Mouse (Mus musculus) brown adipose tissue, adult 24 weeks (tissue): ENCODE results near the gene Ippk. TPM values are rescaled to one million over a fixed set of nuclear protein-coding genes. Genes with fewer than 3 reads are reported as not detected.
A peak's percentile ranks its signal among the peaks of the same experiment; 100 is the strongest.

Source experiments
- H3K27ac ChIP-seq: fragments of 200-500 bp; replicated peaks from 2 replicates; pipeline ENCODE4 v1.5.1; 2012; ENCODE audit warnings: low read depth, mild to moderate bottlenecking, low read length
- H3K4me1 ChIP-seq: fragments of 200-500 bp; 2 replicates; pipeline ENCODE4 v1.6.1; 2012; ENCODE audit warnings: low read length, mixed read lengths; ENCODE audit not compliant: control insufficient read depth, insufficient read depth, insufficient read length
- H3K4me3 ChIP-seq: fragments of 200-500 bp; 2 replicates; pipeline ENCODE4 v1.5.1; 2012; ENCODE audit warnings: low read depth, mild to moderate bottlenecking, low read length, moderate library complexity; ENCODE audit not compliant: insufficient read depth
- polyA plus RNA-seq: library from polyadenylated mRNA; stranded (reverse); fragments of >200 nt; gene quantifications from 2 replicates; pipeline ENCODE4 v1.2.4, GENCODE M21; 2012; ENCODE audit not compliant: missing spikeins, insufficient read depth, insufficient read length

Ippk gene
- 4.4 and 5.9 TPM in 2 replicates for polyA plus RNA-seq

- H3K27ac ChIP-seq: peak within 1 kb of the TSS; percentile 93
- peaks cover 13% of the 10 kb centered on the region for H3K4me1 ChIP-seq
- peak within 1 kb of the TSS; percentile 89 for H3K4me3 ChIP-seq
Observed at GRCm38 (mm10) chr13:49420754-49421605, at the start of gene Ippk. Gene Ippk (plus strand): TSS chr13:49421249.

- Histone ChIP-seq H3K4me1 (peaks cover 61% of the 10 kb centered on the region), H3K27ac (peak overlapping the region; percentile 93)
Observed at GRCm38 (mm10) chr13:49371428-49371899, 49.6 kb upstream of the Ippk start.

GRCm38 (mm10) chr13:49372370-49373060 is 48.5 kb upstream of the Ippk start:
- H3K4me1 ChIP-seq: peaks cover 52% of the 10 kb centered on the region
- peak overlapping the region; percentile 93 for H3K27ac ChIP-seq
- H3K4me3 ChIP-seq: no peak overlapping the region

More at GRCm38 (mm10) chr13:49371428-49371899, 49.6 kb upstream of the Ippk start:
- no peak overlapping the region for H3K4me3 ChIP-seq

DNA sequence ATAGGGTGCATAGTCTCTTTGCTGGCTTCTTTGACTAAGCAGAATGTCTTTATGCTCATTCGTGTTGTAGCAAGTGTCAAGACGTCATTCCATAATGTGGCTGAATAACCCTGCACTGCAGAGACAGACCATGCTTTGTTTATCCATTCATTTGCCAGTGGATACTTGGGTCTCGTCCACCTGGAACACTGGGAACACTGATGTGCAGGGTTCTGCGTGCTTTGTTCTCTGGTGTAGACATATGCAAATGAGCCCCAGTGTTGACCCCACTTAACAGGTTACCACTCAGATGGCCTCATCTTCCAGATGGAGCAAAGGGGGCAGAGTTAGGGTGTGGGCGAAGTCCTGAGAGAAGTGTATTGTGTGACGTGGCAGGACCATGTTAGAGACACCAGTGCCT is 46.7 kb upstream of the Ippk start:
- H3K27ac ChIP-seq: 0 out of 2 replicates have a peak overlapping the region, but pooled peaks have one; percentile 9
- H3K4me3 ChIP-seq: no peak overlapping the region
- H3K4me1 ChIP-seq: peaks cover 42% of the 10 kb centered on the region

DNA sequence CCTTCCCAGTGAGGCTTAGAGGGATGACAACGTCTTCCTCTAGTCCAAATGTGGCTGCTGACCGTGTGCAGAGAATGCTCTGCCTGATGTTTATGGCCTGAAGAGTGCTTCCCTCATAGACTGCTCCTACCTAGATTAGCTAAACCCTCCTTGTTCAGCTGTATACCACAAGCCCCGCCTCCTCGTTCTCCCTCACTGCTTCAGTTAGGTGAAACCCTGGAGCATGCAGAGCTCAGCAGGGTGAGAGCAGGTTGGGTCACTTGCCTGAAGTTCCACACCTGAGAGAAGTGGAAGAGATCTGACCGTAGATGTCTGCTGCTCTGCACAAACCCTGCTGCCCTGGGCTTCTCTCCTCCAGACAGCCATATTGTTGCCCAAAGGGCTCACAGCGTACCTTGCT is 46.3 kb upstream of the Ippk start:
- Histone ChIP-seq H3K4me3 (no peak overlapping the region), H3K27ac (0 out of 2 replicates have a peak overlapping the region, but pooled peaks have one; percentile 67), H3K4me1 (peaks cover 39% of the 10 kb centered on the region)

- no peak overlapping the region for H3K4me3 ChIP-seq
- H3K4me1 ChIP-seq: peaks cover 29% of the 10 kb centered on the region
- no peak overlapping the region for H3K27ac ChIP-seq
Observed at GRCm38 (mm10) chr13:49377608-49378007, 43.4 kb upstream of the Ippk start.

GRCm38 (mm10) chr13:49379301-49379700 is 41.7 kb upstream of the Ippk start:
- H3K27ac ChIP-seq: no peak overlapping the region
- H3K4me1 ChIP-seq: peaks cover 17% of the 10 kb centered on the region

DNA sequence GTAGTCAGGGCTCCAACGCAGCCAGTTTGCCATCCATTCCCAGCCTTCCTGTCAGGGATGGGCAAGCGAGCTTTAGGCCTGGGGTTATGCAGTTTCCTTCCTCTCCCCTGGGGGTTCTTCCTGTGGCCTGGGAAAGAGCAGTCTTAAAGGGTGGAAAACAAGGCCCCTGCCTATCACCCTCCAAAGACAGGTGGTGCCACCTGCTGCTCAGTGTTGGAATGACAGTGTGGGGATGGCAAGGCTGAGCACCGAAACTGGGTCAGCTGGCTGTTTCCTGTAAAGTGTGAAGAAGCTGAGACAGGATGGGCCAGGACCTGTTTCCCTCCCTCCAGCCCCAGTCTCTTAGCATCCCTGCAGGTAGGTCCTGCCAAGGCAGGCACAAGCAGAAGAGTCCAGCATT is 39.8 kb upstream of the Ippk start:
- Histone ChIP-seq H3K4me3 (no peak overlapping the region), H3K27ac (peak overlapping the region; percentile 50), H3K4me1 (peaks cover 6% of the 10 kb centered on the region)

More at GRCm38 (mm10) chr13:49379301-49379700, 41.7 kb upstream of the Ippk start:
- no peak overlapping the region for H3K4me3 ChIP-seq

GRCm38 (mm10) chr13:49382997-49383396 is 38.1 kb upstream of the Ippk start:
- H3K4me3 ChIP-seq: no peak overlapping the region
- H3K4me1 ChIP-seq: peaks cover 6% of the 10 kb centered on the region; the same call in 1 of the 2 replicates
- no peak overlapping the region for H3K27ac ChIP-seq

DNA sequence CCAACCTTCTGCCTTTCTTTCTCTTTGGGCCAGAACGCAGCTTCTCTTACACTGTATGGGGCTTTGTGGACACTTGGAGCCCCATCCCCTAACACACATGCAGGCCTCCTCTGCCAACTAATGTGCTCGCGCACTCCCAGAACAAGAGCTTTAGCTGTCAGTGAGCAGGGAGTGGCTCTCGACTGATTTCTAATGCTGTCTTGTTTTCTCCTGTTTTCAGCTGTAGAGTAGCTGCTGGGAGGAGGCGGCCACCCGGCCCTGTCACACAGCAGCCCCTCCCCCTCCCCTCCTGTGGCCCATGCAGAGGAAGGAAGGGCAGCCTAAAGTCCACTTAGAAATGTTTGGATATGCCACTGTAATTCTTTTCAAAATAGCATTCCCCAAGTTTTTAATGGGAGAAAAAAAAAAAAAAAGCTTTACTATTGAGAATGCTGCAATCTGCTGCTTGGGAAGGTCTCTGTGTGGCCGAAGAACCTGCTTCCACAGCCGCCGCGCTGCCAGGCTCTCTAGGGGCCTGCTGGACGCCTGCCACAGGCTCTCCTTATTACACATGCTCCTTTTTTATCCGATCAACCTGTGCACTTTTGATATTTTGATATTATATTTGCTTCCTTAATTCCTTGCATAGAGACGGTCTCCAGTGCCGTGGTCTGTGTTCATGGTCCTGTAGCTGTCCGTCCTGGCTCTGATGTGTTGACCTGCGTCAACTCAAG is 36.1 kb upstream of the Ippk start:
- no peak overlapping the region for H3K27ac ChIP-seq
- H3K4me3 ChIP-seq: no peak overlapping the region
- H3K4me1 ChIP-seq: peaks cover 6% of the 10 kb centered on the region; the same call in 1 of the 2 replicates

DNA sequence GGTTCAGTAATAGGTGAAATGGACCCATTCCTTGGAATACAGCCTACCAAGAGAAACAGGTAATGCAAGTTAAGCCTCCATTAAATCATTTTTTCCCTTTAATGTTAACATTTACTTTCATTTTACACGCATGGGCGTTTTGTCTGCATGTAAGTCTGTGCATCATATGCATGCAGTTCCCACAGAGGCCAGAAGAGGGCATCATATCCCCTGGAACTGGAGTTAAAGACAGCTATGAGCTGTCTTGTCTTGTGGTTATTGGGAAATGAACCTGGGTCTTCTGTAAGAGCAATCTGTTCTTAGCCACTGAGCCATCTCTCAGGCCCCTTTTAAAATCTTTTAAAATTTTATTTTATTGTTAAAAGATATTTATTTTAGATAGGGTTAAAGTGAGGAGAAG is 29.7 kb upstream of the Ippk start:
- Histone ChIP-seq H3K4me1 (no peaks in the 10 kb centered on the region), H3K27ac (no peak overlapping the region)

DNA sequence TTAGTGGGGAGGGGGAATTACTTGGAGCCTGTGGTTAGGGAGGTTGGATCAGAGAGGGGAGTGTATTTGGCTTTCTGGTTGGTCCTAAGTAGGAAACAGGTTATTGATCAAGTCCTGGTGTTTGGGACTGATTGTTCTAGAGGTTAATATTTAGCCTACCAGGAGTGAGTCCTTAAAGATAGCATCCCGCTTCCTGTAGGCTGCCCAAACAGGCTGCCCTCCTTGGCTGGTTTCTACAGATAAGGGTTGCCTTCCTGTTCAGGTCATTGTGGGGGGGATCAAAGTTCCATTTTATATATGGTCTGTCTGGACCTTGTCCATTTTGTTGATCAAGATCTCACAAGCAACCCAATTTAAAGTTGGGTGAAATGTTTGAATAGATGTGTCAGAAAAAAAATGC is 27.5 kb upstream of the Ippk start:
- H3K4me3 ChIP-seq: no peak overlapping the region
- no peaks in the 10 kb centered on the region for H3K4me1 ChIP-seq
- no peak overlapping the region for H3K27ac ChIP-seq

More for the DNA sequence above, 29.7 kb upstream of the Ippk start:
- H3K4me3 ChIP-seq: no peak overlapping the region

DNA sequence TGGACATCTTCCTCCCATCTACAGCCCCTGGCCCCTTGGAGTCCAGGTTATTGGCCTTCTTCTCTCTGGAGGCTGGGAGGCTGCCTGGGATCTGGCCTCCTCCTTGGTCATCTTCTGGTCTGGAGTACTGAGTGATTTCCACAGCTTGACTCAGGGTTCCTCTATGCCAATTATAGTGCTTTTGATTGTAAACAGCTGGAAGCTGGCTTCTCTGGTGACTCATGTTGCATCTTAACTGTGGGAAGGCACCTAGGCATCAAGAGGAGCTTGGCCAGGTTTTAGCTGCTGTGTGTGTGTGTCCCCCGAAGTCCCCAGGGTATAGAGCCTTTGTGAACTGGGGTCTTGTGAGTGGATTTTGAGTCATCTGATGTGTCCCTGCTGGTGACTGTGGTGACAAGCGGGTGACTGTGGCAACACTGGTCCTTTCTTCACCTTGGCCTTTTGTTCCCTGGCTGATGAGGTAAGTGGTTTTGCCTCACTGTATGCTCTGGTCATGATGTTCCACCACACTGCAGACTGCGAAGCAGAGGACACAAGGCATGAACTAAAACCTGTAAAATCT is 26.1 kb upstream of the Ippk start:
- H3K4me1 ChIP-seq: no peaks in the 10 kb centered on the region
- H3K27ac ChIP-seq: no peak overlapping the region
- no peak overlapping the region for H3K4me3 ChIP-seq

DNA sequence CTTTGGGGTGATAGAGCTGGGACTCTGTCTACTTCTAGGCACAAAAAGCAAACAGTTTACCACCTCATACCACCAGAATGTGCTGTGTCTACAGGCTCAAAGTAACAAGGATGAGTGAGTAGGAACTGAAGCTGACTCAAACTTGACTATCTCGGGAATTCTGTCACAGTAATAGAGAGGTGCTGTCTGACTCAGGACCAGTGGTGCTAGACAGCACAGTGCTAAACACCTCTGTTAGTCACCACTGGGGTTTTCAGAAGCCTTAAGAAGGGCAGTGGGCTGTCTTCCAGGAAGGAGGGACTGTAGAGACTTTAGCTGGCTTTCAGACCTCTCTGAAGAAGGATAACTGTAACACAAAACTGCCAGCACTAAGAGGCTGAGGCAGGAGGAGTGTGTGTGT is 24.3 kb upstream of the Ippk start:
- Histone ChIP-seq H3K4me3 (no peak overlapping the region), H3K4me1 (no peaks in the 10 kb centered on the region), H3K27ac (no peak overlapping the region)
